Mouse (Mus musculus): Measurements from ENCODE around the gene D930048N14Rik. TPM values are rescaled to one million over a fixed set of nuclear protein-coding genes. Genes with fewer than 3 reads are reported as not detected.

Gene D930048N14Rik
- polyA plus RNA-seq, 1 experiment from 2014 or later, result 0.46 TPM

DNA sequence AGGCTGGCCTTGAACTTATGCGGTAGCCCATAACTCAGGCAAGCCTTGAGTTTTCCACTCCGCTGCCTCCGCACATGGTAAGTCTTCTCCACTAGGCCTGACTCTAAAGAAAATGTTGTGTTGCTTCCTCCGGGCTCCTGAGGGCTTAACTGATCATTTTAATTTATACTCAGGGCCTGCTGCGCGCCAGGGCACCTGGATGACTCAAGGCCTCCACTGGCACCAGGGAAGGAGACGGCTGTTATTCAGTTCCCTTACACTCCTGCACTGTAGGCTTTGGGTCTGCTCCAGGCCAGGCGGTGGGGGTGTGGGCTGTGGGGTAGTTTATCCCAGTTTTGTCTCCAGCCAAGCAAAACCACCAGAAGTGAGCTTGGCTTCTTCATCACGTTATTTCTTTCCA, 22.5 kb downstream of the D930048N14Rik start:
- Histone ChIP-seq H3K36me3 (ENCODE audit: control insufficient read depth, insufficient read depth) (no peaks in the 10 kb centered on the region), H3K27ac (ENCODE audit: low read length) (no peak overlapping the region), H3K4me1 (ENCODE audit: control insufficient read depth, low read depth, low read length) (no peaks in the 10 kb centered on the region), H3K9me3 (replicated peaks; ENCODE audit: control insufficient read depth, low read length) (no peaks in the 10 kb centered on the region), H3K4me3 (ENCODE audit: low read depth, low read length) (no peak overlapping the region), H3K4me2 (ENCODE audit: low read depth, low read length) (no peak overlapping the region), H3K9ac (ENCODE audit: low read depth, low read length) (no peak overlapping the region), H3K27me3 (ENCODE audit: control insufficient read depth, insufficient read depth, low read depth, low read length) (no peaks in the 10 kb centered on the region)
- ATAC-seq (ENCODE audit: low read depth), result no peak
- 71% methylated on average over 9 of the region's 9 CpGs for WGBS (ENCODE audit: insufficient replicate concordance)

DNA sequence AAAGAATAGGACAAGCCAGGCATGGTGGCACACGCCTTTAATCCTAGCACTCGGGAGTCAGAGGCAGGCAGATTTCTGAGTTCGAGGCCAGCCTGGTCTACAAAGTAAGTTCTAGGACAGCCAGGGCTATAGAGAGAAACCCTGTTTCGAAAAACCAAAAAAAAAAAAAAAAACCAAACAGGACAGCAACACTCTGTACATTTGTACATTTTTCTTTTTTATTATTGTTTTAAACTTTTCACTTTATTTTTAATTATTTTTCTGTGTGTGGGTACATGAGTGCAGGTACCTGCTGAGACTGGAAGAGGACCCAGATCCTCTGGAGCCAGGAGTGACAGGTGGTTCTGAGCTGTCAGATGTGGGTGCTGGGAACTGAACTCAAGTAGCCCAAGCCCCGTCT, 24.6 kb downstream of the D930048N14Rik start:
- no peak for ATAC-seq (ENCODE audit: low read depth)
- Histone ChIP-seq H3K9ac (ENCODE audit: low read depth, low read length) (no peak overlapping the region), H3K4me3 (ENCODE audit: low read depth, low read length) (no peak overlapping the region), H3K27ac (ENCODE audit: low read length) (no peak overlapping the region), H3K4me1 (ENCODE audit: control insufficient read depth, low read depth, low read length) (no peaks in the 10 kb centered on the region), H3K27me3 (ENCODE audit: control insufficient read depth, insufficient read depth, low read depth, low read length) (no peaks in the 10 kb centered on the region), H3K36me3 (ENCODE audit: control insufficient read depth, insufficient read depth) (no peaks in the 10 kb centered on the region), H3K4me2 (ENCODE audit: low read depth, low read length) (no peak overlapping the region), H3K9me3 (replicated peaks; ENCODE audit: control insufficient read depth, low read length) (no peaks in the 10 kb centered on the region)
- WGBS (ENCODE audit: insufficient replicate concordance), result 51% methylated on average over 5 of the region's 5 CpGs

DNA sequence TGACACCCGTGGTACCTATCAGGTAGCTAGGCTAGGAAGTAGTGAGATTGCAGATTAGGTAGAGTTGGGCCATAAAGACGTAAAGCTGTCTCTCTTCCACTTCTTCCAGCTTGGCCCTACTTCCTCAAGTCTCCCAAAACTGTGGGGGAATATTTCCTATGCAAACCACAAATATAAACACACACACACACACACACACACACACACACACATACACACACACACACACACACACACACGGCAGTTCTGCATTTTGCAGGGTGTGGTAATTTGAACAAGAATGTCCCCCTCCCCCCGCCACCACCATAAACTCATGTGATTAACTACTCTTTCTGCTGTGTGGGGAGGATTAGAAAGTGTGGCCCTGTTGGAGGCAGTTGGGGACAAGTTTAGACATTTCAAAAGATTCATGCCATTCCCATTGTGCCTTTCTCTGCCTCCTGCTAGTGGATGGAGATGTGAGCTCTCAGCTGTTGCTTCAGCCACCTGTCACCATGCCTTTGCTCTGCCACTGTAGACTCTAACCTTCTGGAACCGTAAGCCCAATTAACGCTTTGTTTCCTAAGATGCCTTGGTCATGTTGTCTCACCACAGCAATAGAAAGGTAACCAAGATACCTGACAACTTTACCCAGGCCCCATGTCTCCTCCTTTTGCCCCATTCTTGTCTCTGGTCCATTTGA, 27.1 kb downstream of the D930048N14Rik start:
- Histone ChIP-seq H3K36me3 (ENCODE audit: control insufficient read depth, insufficient read depth) (no peaks in the 10 kb centered on the region), H3K27ac (ENCODE audit: low read length) (no peak overlapping the region), H3K9me3 (replicated peaks; ENCODE audit: control insufficient read depth, low read length) (no peaks in the 10 kb centered on the region), H3K4me1 (ENCODE audit: control insufficient read depth, low read depth, low read length) (peaks cover 2% of the 10 kb centered on the region; the same call in 1 of the 2 replicates), H3K4me2 (ENCODE audit: low read depth, low read length) (no peak overlapping the region), H3K4me3 (ENCODE audit: low read depth, low read length) (no peak overlapping the region), H3K27me3 (ENCODE audit: control insufficient read depth, insufficient read depth, low read depth, low read length) (no peaks in the 10 kb centered on the region), H3K9ac (ENCODE audit: low read depth, low read length) (no peak overlapping the region)
- WGBS (ENCODE audit: insufficient replicate concordance), result 38% methylated on average over 6 of the region's 6 CpGs
- no peak for ATAC-seq (ENCODE audit: low read depth)

DNA sequence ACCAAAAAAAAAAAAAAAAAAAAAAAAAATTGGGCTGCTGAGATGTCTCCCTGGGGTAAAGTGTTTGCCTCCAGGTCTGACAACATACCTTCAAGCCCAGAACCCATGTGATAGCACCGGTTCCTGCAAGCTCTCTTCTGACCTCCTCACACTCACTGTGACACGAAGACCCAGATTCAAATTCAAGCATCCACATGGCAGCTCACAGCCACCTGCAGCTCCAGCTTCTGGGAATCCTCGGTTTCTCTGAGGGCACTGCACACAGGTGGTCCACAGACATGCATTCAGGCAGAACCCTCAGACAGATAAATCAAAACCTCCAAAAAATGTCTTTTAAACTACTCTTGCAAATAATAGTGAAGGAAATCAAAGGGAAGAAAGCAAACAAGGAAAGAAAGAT, 28.7 kb downstream of the D930048N14Rik start:
- ATAC-seq (ENCODE audit: low read depth), result no peak
- no peak overlapping the region for H3K9ac ChIP-seq (ENCODE audit: low read depth, low read length)
- H3K4me3 ChIP-seq (ENCODE audit: low read depth, low read length), result no peak overlapping the region
- no peaks in the 10 kb centered on the region for H3K27me3 ChIP-seq (ENCODE audit: control insufficient read depth, insufficient read depth, low read depth, low read length)
- WGBS (ENCODE audit: insufficient replicate concordance), result 80% methylated on average over 3 of the region's 3 CpGs
- H3K36me3 ChIP-seq (ENCODE audit: control insufficient read depth, insufficient read depth), result no peaks in the 10 kb centered on the region
- no peak overlapping the region for H3K4me2 ChIP-seq (ENCODE audit: low read depth, low read length)
- H3K4me1 ChIP-seq (ENCODE audit: control insufficient read depth, low read depth, low read length), result peaks cover 2% of the 10 kb centered on the region; the same call in 1 of the 2 replicates
- H3K27ac ChIP-seq (ENCODE audit: low read length), result no peak overlapping the region
- no peaks in the 10 kb centered on the region for H3K9me3 ChIP-seq (replicated peaks; ENCODE audit: control insufficient read depth, low read length)

DNA sequence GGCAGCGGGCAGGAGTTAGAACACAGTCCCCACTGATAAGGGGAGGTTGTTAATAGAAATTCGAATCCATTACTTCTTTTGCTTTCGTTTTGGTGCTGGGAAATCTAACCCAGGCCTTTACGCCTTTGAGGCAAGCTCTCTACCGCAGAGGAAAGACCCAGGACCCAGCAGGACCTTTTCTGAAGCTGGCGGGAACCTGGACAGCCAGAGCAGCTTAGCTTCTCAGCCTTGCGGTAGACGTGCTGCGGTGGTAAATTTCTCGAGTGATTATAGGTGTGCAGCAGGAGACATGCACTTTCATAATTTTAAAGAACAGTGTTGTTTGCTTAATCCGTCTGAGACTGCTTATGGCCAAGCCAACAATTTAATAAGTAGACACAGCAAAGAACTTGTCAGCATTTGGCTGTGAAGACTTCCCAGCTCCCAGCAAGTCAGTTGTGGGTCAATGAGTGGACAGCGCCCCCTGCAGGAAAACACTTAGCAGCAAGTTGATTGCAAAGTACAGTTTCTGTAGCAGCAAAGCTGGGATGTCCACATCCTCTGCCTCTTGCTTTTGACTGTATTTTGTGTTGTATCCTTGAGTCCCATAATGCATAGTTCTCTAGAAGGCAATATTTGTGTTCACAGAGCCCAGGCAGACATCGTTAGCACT, 30.7 kb downstream of the D930048N14Rik start:
- Histone ChIP-seq H3K4me1 (ENCODE audit: control insufficient read depth, low read depth, low read length) (peaks cover 2% of the 10 kb centered on the region; the same call in 1 of the 2 replicates), H3K9me3 (replicated peaks; ENCODE audit: control insufficient read depth, low read length) (no peaks in the 10 kb centered on the region), H3K4me3 (ENCODE audit: low read depth, low read length) (peak overlapping the region; percentile 31), H3K27me3 (ENCODE audit: control insufficient read depth, insufficient read depth, low read depth, low read length) (no peaks in the 10 kb centered on the region), H3K4me2 (ENCODE audit: low read depth, low read length) (peak overlapping the region; percentile 49), H3K9ac (ENCODE audit: low read depth, low read length) (peak overlapping the region; percentile 29; the same call in 1 of the 2 replicates), H3K27ac (ENCODE audit: low read length) (no peak overlapping the region), H3K36me3 (ENCODE audit: control insufficient read depth, insufficient read depth) (no peaks in the 10 kb centered on the region)
- WGBS (ENCODE audit: insufficient replicate concordance), result 24% methylated on average over 13 of the region's 13 CpGs
- ATAC-seq (ENCODE audit: low read depth), result peak; percentile 47; the same call in 1 of the 2 replicates

DNA sequence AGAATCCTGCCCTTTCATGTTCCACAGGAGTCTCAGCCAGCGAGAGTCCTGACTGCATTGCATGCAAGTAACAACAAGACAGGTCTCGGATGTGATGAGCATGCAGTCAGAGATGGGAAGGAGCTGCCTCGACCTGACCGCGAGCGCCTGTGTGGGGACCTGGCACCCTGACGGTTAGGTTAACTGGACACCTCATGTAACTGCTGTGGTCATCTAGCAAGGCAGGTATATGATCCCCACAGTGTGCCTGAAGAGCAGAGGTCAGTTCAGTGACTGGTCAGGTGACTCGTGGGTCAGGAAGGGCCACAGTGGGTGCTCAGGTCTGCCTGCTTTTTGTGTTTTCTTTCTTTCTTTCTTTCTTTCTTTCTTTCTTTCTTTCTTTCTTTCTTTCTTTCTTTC, 31.2 kb downstream of the D930048N14Rik start:
- Histone ChIP-seq H3K27me3 (ENCODE audit: control insufficient read depth, insufficient read depth, low read depth, low read length) (no peaks in the 10 kb centered on the region), H3K4me1 (ENCODE audit: control insufficient read depth, low read depth, low read length) (peaks cover 2% of the 10 kb centered on the region; the same call in 1 of the 2 replicates), H3K4me3 (ENCODE audit: low read depth, low read length) (no peak overlapping the region), H3K4me2 (ENCODE audit: low read depth, low read length) (no peak overlapping the region), H3K9ac (ENCODE audit: low read depth, low read length) (no peak overlapping the region), H3K9me3 (replicated peaks; ENCODE audit: control insufficient read depth, low read length) (no peaks in the 10 kb centered on the region), H3K27ac (ENCODE audit: low read length) (no peak overlapping the region), H3K36me3 (ENCODE audit: control insufficient read depth, insufficient read depth) (no peaks in the 10 kb centered on the region)
- 36% methylated on average over 8 of the region's 8 CpGs for WGBS (ENCODE audit: insufficient replicate concordance)
- peak; percentile 19; the same call in 1 of the 2 replicates for ATAC-seq (ENCODE audit: low read depth)

DNA sequence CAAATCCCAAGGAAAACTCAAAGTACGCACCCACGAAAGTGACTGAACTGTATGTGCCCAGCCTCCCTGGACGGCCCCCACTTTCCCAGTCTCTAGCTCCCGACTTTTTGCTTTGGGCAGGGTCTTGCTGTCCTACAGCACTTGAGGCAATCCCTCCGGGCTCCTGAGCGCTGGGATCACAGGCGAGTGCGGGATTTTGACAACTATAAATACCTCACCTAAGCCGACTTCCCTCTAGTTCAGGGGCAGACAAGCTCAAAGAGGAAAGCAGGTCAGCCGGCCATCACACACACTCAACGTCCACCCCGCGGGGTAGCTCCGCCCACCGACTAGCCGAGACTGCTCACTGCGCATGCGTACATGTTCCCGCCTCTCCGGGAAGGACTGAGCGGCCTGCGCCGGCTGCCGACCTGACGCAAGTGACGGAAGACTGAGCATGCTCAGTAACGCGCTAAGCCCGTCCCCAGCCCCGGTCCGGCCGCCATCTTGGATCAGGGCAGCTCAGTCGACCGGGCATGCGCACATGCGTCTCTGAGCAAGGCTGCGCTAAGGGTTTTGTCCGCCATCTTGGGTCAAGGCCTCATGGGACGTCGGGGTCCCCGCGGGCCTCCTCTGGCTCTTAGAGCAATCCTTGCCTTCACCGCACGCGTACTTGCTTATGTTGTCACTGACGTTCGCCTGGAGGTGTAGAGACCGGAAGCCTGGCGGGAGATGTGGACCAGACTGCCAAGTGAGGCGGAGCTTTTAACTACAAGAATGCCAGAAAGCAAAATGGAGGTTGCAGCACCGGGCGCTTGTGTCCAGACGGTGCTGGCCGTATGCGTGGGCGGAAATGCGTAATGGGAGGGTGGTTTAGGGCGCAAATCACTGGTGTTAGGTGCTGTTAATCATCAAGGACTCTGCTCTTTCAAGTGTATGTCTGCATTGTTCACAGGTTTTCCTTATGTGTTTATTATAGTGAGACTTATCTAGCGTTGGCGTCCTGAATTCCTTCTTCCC, 37.9 kb downstream of the D930048N14Rik start, which contains the start of gene 0610009B22Rik:
0610009B22Rik (minus strand) TSS at position 545 of the 999 bp plus-strand sequence.
- Histone ChIP-seq H3K27ac (ENCODE audit: low read length) (peak within 1 kb of the TSS; percentile 91), H3K27me3 (ENCODE audit: control insufficient read depth, insufficient read depth, low read depth, low read length) (no peaks in the 10 kb centered on the region; the same call in 1 of the 2 replicates)
- under 1% methylated on average over 60 of the region's 60 CpGs for WGBS (ENCODE audit: insufficient replicate concordance)

DNA sequence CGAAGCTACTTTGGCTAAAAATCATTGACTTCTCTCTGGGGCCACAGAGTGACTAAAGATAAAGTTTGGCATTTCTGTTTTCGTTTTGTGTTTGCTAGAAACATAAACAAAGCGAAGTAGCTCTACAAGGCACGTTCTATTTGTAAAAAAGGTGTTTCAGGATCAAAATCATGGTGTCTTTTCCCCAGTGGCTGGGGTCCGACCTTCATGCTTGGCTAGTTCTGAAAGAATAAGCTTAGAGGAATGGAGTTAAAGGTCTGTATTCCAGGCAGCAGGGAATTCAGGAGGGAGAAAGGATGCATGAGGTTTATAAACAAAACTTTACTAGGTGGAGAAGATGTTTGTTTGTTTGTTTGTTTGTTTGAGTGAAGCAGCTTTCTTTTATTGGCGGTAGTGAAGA, 38.6 kb downstream of the D930048N14Rik start:
- Histone ChIP-seq H3K9ac (ENCODE audit: low read depth, low read length) (peak overlapping the region; percentile 75), H3K27me3 (ENCODE audit: control insufficient read depth, insufficient read depth, low read depth, low read length) (no peaks in the 10 kb centered on the region; the same call in 1 of the 2 replicates), H3K9me3 (replicated peaks; ENCODE audit: control insufficient read depth, low read length) (no peaks in the 10 kb centered on the region), H3K4me1 (ENCODE audit: control insufficient read depth, low read depth, low read length) (peaks cover 10% of the 10 kb centered on the region), H3K27ac (ENCODE audit: low read length) (peak overlapping the region; percentile 91), H3K36me3 (ENCODE audit: control insufficient read depth, insufficient read depth) (no peaks in the 10 kb centered on the region; the same call in 1 of the 2 replicates), H3K4me3 (ENCODE audit: low read depth, low read length) (peak overlapping the region; percentile 79), H3K4me2 (ENCODE audit: low read depth, low read length) (peak overlapping the region; percentile 77)
- WGBS (ENCODE audit: insufficient replicate concordance), result 24% methylated on average over 6 of the region's 6 CpGs
- ATAC-seq (ENCODE audit: low read depth), result no peak

More for the DNA sequence above, 37.9 kb downstream of the D930048N14Rik start, which contains the start of gene 0610009B22Rik:
- peaks cover 10% of the 10 kb centered on the region for H3K4me1 ChIP-seq (ENCODE audit: control insufficient read depth, low read depth, low read length)
- H3K36me3 ChIP-seq (ENCODE audit: control insufficient read depth, insufficient read depth), result no peaks in the 10 kb centered on the region; the same call in 1 of the 2 replicates
- H3K4me3 ChIP-seq (ENCODE audit: low read depth, low read length), result peak within 1 kb of the TSS; percentile 79
- H3K9ac ChIP-seq (ENCODE audit: low read depth, low read length), result peak within 1 kb of the TSS; percentile 83
- H3K9me3 ChIP-seq (replicated peaks; ENCODE audit: control insufficient read depth, low read length), result no peaks in the 10 kb centered on the region
- ATAC-seq (ENCODE audit: low read depth), result peak; percentile 98
- H3K4me2 ChIP-seq (ENCODE audit: low read depth, low read length), result peak within 1 kb of the TSS; percentile 89

Measured in liver, embryonic 16.5 days (tissue).